Mouse (Mus musculus) embryonic fibroblast, embryonic 13.5 days (primary cell): ENCODE results near the gene Zmym4. TPM values are rescaled to one million over a fixed set of nuclear protein-coding genes. Genes with fewer than 3 reads are reported as not detected.

ENCODE experiments used
- H3K27ac ChIP-seq: 2 replicates; pipeline ENCODE4 v1.5.1; 2012; ENCODE audit warnings: low read length, control low read depth, inconsistent platforms; ENCODE audit not compliant: insufficient read depth
- H3K4me1 ChIP-seq: 2 replicates; pipeline ENCODE4 v1.6.1; 2011; ENCODE audit warnings: low read length; ENCODE audit not compliant: control insufficient read depth, insufficient read depth
- H3K4me3 ChIP-seq: 2 replicates; pipeline ENCODE4 v1.5.1; 2011; ENCODE audit warnings: mild to moderate bottlenecking, control low read depth, low read length; ENCODE audit not compliant: insufficient read depth
- CTCF ChIP-seq: IDR thresholded peaks from 2 replicates; pipeline ENCODE4 v1.5.1; 2011; ENCODE audit warnings: mild to moderate bottlenecking, control low read depth, low read length, moderate library complexity, borderline replicate concordance; ENCODE audit not compliant: insufficient read depth
- POLR2A ChIP-seq: IDR thresholded peaks from 2 replicates; pipeline ENCODE4 v1.6.1; 2011; ENCODE audit warnings: low read depth, mild to moderate bottlenecking, control low read depth, low read length, moderate library complexity
- polyA plus RNA-seq: library from polyadenylated mRNA; stranded (reverse); fragments of >200 nt; gene quantifications from 2 replicates; pipeline ENCODE4 v1.2.4, GENCODE M21; 2011; ENCODE audit warnings: low read depth; ENCODE audit not compliant: missing spikeins, insufficient read length

Gene Zmym4
- polyA plus RNA-seq, 1 experiment = 59.7 TPM

- TF ChIP-seq POLR2A (no peak), CTCF (no peak)
- Histone ChIP-seq H3K4me3 (no peak overlapping the region), H3K27ac (no peak overlapping the region), H3K4me1 (no peaks in the 10 kb centered on the region)
Observed at GRCm38 (mm10) chr4:126831122-126831521, 136.8 kb downstream of the Zmym4 start.

GRCm38 (mm10) chr4:126823917-126824316 is 144.0 kb downstream of the Zmym4 start:
- H3K4me1 ChIP-seq = no peaks in the 10 kb centered on the region
- H3K27ac ChIP-seq = no peak overlapping the region
- TF ChIP-seq CTCF (no peak), POLR2A (no peak)
- H3K4me3 ChIP-seq = no peak overlapping the region

- TF ChIP-seq CTCF = no peak
- Histone ChIP-seq H3K27ac (no peak overlapping the region), H3K4me3 (no peak overlapping the region), H3K4me1 (no peaks in the 10 kb centered on the region)
Observed at GRCm38 (mm10) chr4:126822891-126823882, 144.7 kb downstream of the Zmym4 start.

- Histone ChIP-seq H3K27ac (no peak overlapping the region), H3K4me1 (no peaks in the 10 kb centered on the region)
Observed at GRCm38 (mm10) chr4:126814854-126815253, 153.1 kb downstream of the Zmym4 start.

GRCm38 (mm10) chr4:126813212-126813611 is 154.7 kb downstream of the Zmym4 start:
- no peak for TF ChIP-seq CTCF
- no peak for TF ChIP-seq POLR2A
- Histone ChIP-seq H3K27ac (no peak overlapping the region), H3K4me3 (no peak overlapping the region), H3K4me1 (no peaks in the 10 kb centered on the region)

More at GRCm38 (mm10) chr4:126814854-126815253, 153.1 kb downstream of the Zmym4 start:
- H3K4me3 ChIP-seq = no peak overlapping the region
- TF ChIP-seq POLR2A = no peak
- no peak for TF ChIP-seq CTCF

Other genes starting within 250 kb of the Zmym4 start
- gene Tfap2e, start 231.9 kb downstream of the Zmym4 start, polyA plus RNA-seq = not detected in 2 replicates
- 16.7 and 18.3 TPM in 2 replicates for gene Ncdn, start 214.7 kb downstream of the Zmym4 start, polyA plus RNA-seq
- gene AU040320, start 214.6 kb downstream of the Zmym4 start, polyA plus RNA-seq = 21.6 and 30.6 TPM in 2 replicates
- gene Sfpq, start 53.2 kb upstream of the Zmym4 start, polyA plus RNA-seq = 280 and 376 TPM in 2 replicates
- 12.1 and 18.0 TPM in 2 replicates for gene Zmym1, start 93.0 kb upstream of the Zmym4 start, polyA plus RNA-seq
- 21.7 and 28.0 TPM in 2 replicates for gene Zmym6, start 109.2 kb upstream of the Zmym4 start, polyA plus RNA-seq
- 5.2 and 7.3 TPM in 2 replicates for gene Tmem35b, start 155.6 kb upstream of the Zmym4 start, polyA plus RNA-seq
- gene Dlgap3, start 201.1 kb upstream of the Zmym4 start, polyA plus RNA-seq = 0.17 TPM in 1 of 2 replicates, not detected in the other